Mouse (Mus musculus): ENCODE measurements around the gene Ghsr. TPM values are rescaled to one million over a fixed set of nuclear protein-coding genes. Genes with fewer than 3 reads are reported as not detected.
"Not testable (repeated sequence)": the region's sequence is repeated elsewhere in the genome, so short reads cannot be mapped to it uniquely, and the experiment has no call there.

Gene Ghsr
- polyA plus RNA-seq (2017; shearing (Covaris generic)) = not detected

- ATAC-seq = no peak
These were observed at the start of gene Ghsr for GRCm38 (mm10) chr3:27371276-27371621. Gene Ghsr, plus strand, starts transcription at chr3:27371351.

- ATAC-seq = peak; percentile 67
These were observed 48.6 kb upstream of the Ghsr start for GRCm38 (mm10) chr3:27322591-27322990.

- ATAC-seq = no peak
These were observed 47.6 kb upstream of the Ghsr start for GRCm38 (mm10) chr3:27323551-27323950.

GRCm38 (mm10) chr3:27326633-27327191, 44.4 kb upstream of the Ghsr start:
- ATAC-seq = peak; percentile 7

- ATAC-seq = peak; percentile 76
These were observed 40.4 kb upstream of the Ghsr start for GRCm38 (mm10) chr3:27330706-27331105.

- ATAC-seq = peak; percentile 85
These were observed 32.7 kb upstream of the Ghsr start for GRCm38 (mm10) chr3:27338437-27338836.

- ATAC-seq = no peak
These were observed 32.3 kb upstream of the Ghsr start for GRCm38 (mm10) chr3:27338887-27339286.

GRCm38 (mm10) chr3:27340757-27341156, 30.4 kb upstream of the Ghsr start:
- no peak for ATAC-seq

GRCm38 (mm10) chr3:27342462-27342861, 28.7 kb upstream of the Ghsr start:
- no peak for ATAC-seq

- peak; percentile 99 for ATAC-seq
These were observed 25.6 kb upstream of the Ghsr start for GRCm38 (mm10) chr3:27345526-27345925.

GRCm38 (mm10) chr3:27348462-27348861, 22.7 kb upstream of the Ghsr start:
- no peak for ATAC-seq

GRCm38 (mm10) chr3:27351105-27351504, 20.0 kb upstream of the Ghsr start:
- ATAC-seq = no peak

GRCm38 (mm10) chr3:27359100-27359720, 11.9 kb upstream of the Ghsr start:
- ATAC-seq = no peak

GRCm38 (mm10) chr3:27370125-27370524, 1.0 kb upstream of the Ghsr start:
- no peak for ATAC-seq

- no peak for ATAC-seq
These were observed 422 bp upstream of the Ghsr start for GRCm38 (mm10) chr3:27370582-27371275.

GRCm38 (mm10) chr3:27371725-27372650, 837 bp downstream of the Ghsr start:
- ATAC-seq = no peak

GRCm38 (mm10) chr3:27374396-27374795, 3.2 kb downstream of the Ghsr start:
- ATAC-seq = no peak

- ATAC-seq = no peak
These were observed 6.8 kb downstream of the Ghsr start for GRCm38 (mm10) chr3:27377935-27378334.

- no peak for ATAC-seq
These were observed 13.7 kb downstream of the Ghsr start for GRCm38 (mm10) chr3:27384836-27385235.

- no peak for ATAC-seq
These were observed 18.8 kb downstream of the Ghsr start for GRCm38 (mm10) chr3:27389923-27390322.

- ATAC-seq = not testable (repeated sequence)
These were observed 29.8 kb downstream of the Ghsr start for GRCm38 (mm10) chr3:27400996-27401395.

- no peak for ATAC-seq
These were observed 35.3 kb downstream of the Ghsr start for GRCm38 (mm10) chr3:27406440-27406839.

GRCm38 (mm10) chr3:27408564-27408963, 37.4 kb downstream of the Ghsr start:
- no peak for ATAC-seq
